Mouse (Mus musculus): Measurements from ENCODE around the gene Mael.
A peak's percentile ranks its signal among the peaks of the same experiment; 100 is the strongest.

Gene Mael

DNA sequence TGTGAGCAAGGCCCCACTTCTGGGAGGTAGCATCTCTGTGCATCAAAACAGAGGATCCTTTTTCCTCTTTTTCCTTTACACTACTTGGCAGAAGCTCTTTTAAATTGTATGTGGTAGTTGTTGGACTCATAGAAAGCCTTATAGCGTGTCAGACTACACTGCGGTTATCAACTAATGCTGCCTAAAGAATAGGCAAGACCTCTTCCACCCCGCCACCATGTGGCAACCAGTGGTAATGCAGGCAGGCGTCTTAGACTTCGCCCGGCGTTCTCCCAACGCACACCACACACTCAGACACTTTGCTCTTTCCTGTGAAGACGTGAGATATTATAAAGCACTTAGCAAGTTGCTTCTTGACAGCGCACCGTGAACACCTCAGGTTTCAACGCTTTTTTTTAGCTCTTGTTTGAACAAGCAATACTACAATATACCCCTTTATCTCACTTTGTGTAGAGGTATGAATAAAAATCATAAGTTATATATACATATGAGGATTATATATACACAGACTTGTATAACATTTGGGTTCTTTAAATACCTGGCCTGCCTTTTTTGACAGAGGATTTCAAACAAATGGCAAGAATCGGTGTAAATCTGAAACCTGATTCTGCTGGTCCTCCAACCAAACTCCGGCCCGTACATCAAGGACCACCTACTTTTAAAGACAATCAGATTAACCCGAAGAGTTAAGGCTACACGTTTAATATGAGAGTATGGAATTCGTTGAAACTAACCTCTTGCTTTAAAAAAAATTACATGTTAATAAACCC, 85.0 kb downstream of the Mael start:
- DNase-seq: peak; percentile 95

DNA sequence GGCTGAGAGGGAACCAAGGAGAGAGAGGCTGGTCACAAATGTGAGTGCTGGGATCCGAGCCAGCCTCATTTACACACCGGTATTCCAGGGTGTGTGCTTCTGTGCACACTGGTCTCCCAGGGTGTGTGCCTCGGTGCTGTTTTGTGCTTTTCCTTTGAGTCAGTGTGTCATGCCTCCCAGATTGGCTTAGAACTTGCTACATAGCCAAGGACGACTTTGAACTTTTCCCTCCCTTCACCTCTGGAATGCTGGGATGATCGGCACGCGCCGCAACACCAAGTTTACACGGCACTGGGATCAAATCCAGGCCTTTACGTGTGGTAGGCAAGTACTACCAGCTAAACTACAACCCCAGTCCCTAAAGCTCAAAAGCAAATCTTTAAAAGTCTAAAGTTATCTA, 86.5 kb downstream of the Mael start:
- no peak for DNase-seq

DNA sequence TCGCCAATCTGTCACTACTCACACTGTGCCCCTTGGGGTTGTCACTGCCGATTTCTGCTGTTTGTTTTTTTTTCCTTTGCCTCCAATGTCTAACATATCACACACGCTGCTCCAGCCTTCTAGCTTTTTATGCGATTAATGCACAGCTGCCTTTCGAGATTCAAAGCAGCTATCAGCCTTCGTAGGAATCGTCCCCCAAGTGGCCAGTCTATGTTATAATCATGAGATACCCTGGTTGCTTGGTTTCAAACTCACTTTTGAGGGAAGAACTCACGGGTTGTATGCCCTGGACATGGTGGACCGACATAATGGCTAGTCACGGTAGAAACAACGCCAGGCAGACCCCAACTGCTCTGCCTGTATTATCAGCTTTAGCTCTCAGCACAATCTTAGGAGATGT, 87.2 kb downstream of the Mael start:
- no peak for DNase-seq
